Mouse (Mus musculus): Measurements from ENCODE around the gene Slc10a6. TPM values are rescaled to one million over a fixed set of nuclear protein-coding genes. Genes with fewer than 3 reads are reported as not detected.

Gene Slc10a6
- polyA plus RNA-seq, 1 experiment from 2014 or later, result 0.26 TPM

- Histone ChIP-seq H3K27ac (no peak overlapping the region), H3K9ac (no peak overlapping the region), H3K4me1 (peaks cover 16% of the 10 kb centered on the region), H3K27me3 (no peaks in the 10 kb centered on the region), H3K36me3 (peaks cover 12% of the 10 kb centered on the region; the same call in 1 of the 2 replicates), H3K4me3 (no peak overlapping the region), H3K4me2 (replicated peaks) (no peak overlapping the region), H3K9me3 (replicated peaks) (no peaks in the 10 kb centered on the region)
- WGBS, result 84% methylated on average over 8 of the region's 8 CpGs
- ATAC-seq (ENCODE audit: low FRiP score), result no peak
These were observed 36.5 kb downstream of the Slc10a6 start for GRCm38 (mm10) chr5:103592706-103593105.

GRCm38 (mm10) chr5:103591846-103592245, 37.4 kb downstream of the Slc10a6 start:
- 91% methylated on average over 7 of the region's 7 CpGs for WGBS
- H3K9ac ChIP-seq, result no peak overlapping the region
- H3K36me3 ChIP-seq, result peaks cover 12% of the 10 kb centered on the region; the same call in 1 of the 2 replicates
- H3K9me3 ChIP-seq (replicated peaks), result no peaks in the 10 kb centered on the region
- no peak for ATAC-seq (ENCODE audit: low FRiP score)
- H3K4me1 ChIP-seq, result peaks cover 15% of the 10 kb centered on the region
- no peak overlapping the region for H3K27ac ChIP-seq
- no peak overlapping the region for H3K4me3 ChIP-seq
- no peaks in the 10 kb centered on the region for H3K27me3 ChIP-seq
- H3K4me2 ChIP-seq (replicated peaks), result no peak overlapping the region

GRCm38 (mm10) chr5:103587219-103587618, 42.0 kb downstream of the Slc10a6 start:
- H3K36me3 ChIP-seq, result peaks cover 22% of the 10 kb centered on the region; the same call in 1 of the 2 replicates
- no peaks in the 10 kb centered on the region for H3K9me3 ChIP-seq (replicated peaks)
- no peak for ATAC-seq (ENCODE audit: low FRiP score)
- H3K4me2 ChIP-seq (replicated peaks), result no peak overlapping the region
- no peak overlapping the region for H3K9ac ChIP-seq
- WGBS, result 84% methylated on average over 7 of the region's 7 CpGs
- H3K4me1 ChIP-seq, result no peaks in the 10 kb centered on the region
- H3K4me3 ChIP-seq, result no peak overlapping the region
- no peaks in the 10 kb centered on the region for H3K27me3 ChIP-seq
- no peak overlapping the region for H3K27ac ChIP-seq

- Histone ChIP-seq H3K4me2 (replicated peaks) (no peak overlapping the region), H3K9ac (no peak overlapping the region), H3K4me1 (no peaks in the 10 kb centered on the region), H3K27me3 (no peaks in the 10 kb centered on the region), H3K27ac (no peak overlapping the region), H3K36me3 (peaks cover 21% of the 10 kb centered on the region), H3K4me3 (no peak overlapping the region), H3K9me3 (replicated peaks) (no peaks in the 10 kb centered on the region)
- no peak for ATAC-seq (ENCODE audit: low FRiP score)
- WGBS, result 82% methylated on average over 11 of the region's 11 CpGs
These were observed 49.4 kb downstream of the Slc10a6 start for GRCm38 (mm10) chr5:103579680-103580420.

GRCm38 (mm10) chr5:103569446-103569845, 59.8 kb downstream of the Slc10a6 start:
- H3K4me2 ChIP-seq (replicated peaks), result no peak overlapping the region
- no peaks in the 10 kb centered on the region for H3K4me1 ChIP-seq
- H3K9me3 ChIP-seq (replicated peaks), result no peaks in the 10 kb centered on the region
- no peaks in the 10 kb centered on the region for H3K27me3 ChIP-seq
- no peak overlapping the region for H3K27ac ChIP-seq
- no peak for ATAC-seq (ENCODE audit: low FRiP score)
- 94% methylated on average over 9 of the region's 9 CpGs for WGBS
- H3K36me3 ChIP-seq, result peaks cover 47% of the 10 kb centered on the region
- H3K9ac ChIP-seq, result no peak overlapping the region
- no peak overlapping the region for H3K4me3 ChIP-seq

GRCm38 (mm10) chr5:103568034-103568433, 61.2 kb downstream of the Slc10a6 start:
- H3K9ac ChIP-seq, result no peak overlapping the region
- ATAC-seq (ENCODE audit: low FRiP score), result no peak
- WGBS, result 96% methylated on average over 4 of the region's 4 CpGs
- H3K4me1 ChIP-seq, result no peaks in the 10 kb centered on the region
- H3K27me3 ChIP-seq, result no peaks in the 10 kb centered on the region
- H3K4me3 ChIP-seq, result no peak overlapping the region
- no peaks in the 10 kb centered on the region for H3K9me3 ChIP-seq (replicated peaks)
- peaks cover 41% of the 10 kb centered on the region for H3K36me3 ChIP-seq
- no peak overlapping the region for H3K27ac ChIP-seq
- no peak overlapping the region for H3K4me2 ChIP-seq (replicated peaks)

- Histone ChIP-seq H3K27ac (no peak overlapping the region), H3K36me3 (peaks cover 63% of the 10 kb centered on the region), H3K4me1 (no peaks in the 10 kb centered on the region), H3K9ac (no peak overlapping the region), H3K9me3 (replicated peaks) (no peaks in the 10 kb centered on the region), H3K4me2 (replicated peaks) (no peak overlapping the region), H3K27me3 (no peaks in the 10 kb centered on the region), H3K4me3 (no peak overlapping the region)
- 96% methylated on average over 9 of the region's 9 CpGs for WGBS
- ATAC-seq (ENCODE audit: low FRiP score), result no peak
These were observed 68.7 kb downstream of the Slc10a6 start for GRCm38 (mm10) chr5:103560546-103560945.

Other genes starting within 250 kb of the Slc10a6 start
- gene Ptpn13, start 204.2 kb downstream of the Slc10a6 start, polyA plus RNA-seq (2016; fragmentation: Nextera tagmentation; extraction: Ambion mirVana), result 19.2 and 19.3 TPM in 2 replicates
- gene 1700016H13Rik, start 26.6 kb upstream of the Slc10a6 start, polyA plus RNA-seq (2016; fragmentation: Nextera tagmentation; extraction: Ambion mirVana), result 0.38 TPM in 1 of 2 replicates, not detected in the other
- 5.4 and 7.7 TPM in 2 replicates for gene Aff1, start 63.0 kb upstream of the Slc10a6 start, polyA plus RNA-seq (2016; fragmentation: Nextera tagmentation; extraction: Ambion mirVana)

All from hindbrain, embryonic 12.5 days (tissue).